Mouse (Mus musculus): ENCODE data around the gene Lyrm9. TPM values are rescaled to one million over a fixed set of nuclear protein-coding genes. Genes with fewer than 3 reads are reported as not detected.
A peak's percentile ranks its signal among the peaks of the same experiment; 100 is the strongest.

Gene Lyrm9
- polyA plus RNA-seq, 1 experiment from 2014 or later, result 12.9 TPM

DNA sequence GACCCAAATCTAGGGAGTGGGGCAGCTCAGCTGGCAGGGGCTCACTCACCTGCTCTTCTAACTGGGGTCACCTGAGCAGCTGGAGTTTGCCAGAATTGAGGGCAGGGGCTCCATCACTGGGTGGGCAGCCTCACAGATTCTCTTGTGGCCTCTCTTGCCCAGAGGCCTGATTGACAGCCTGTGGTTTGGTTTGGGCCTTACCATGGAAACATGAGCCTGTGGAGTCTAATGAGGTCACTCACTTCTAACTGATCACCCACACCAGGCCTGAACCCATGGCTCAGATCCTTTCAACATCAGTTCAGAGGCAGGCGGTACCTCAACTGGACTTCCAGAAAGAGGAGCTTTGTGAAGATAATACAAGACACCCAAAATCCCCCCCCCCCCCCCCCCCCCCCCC is 60.3 kb downstream of the Lyrm9 start:
- ATAC-seq (peak; percentile 56), DNase-seq (no peak)
- no peaks in the 10 kb centered on the region for H3K27me3 ChIP-seq (ENCODE audit: insufficient read depth, low read length)
- no peaks in the 10 kb centered on the region for H3K9me3 ChIP-seq (ENCODE audit: low read length)
- no peak overlapping the region for H3K4me3 ChIP-seq (ENCODE audit: low read depth, low read length)
- no peaks in the 10 kb centered on the region for H3K36me3 ChIP-seq (replicated peaks; ENCODE audit: insufficient read depth, low read length)
- no peak overlapping the region for H3K27ac ChIP-seq (ENCODE audit: low read depth)
- 0 out of 2 replicates have a peak overlapping the region, but pooled peaks have one; percentile 47 for H3K4me2 ChIP-seq (ENCODE audit: low read depth, low read length)
- no peak overlapping the region for H3K9ac ChIP-seq (replicated peaks)
- TF ChIP-seq EP300 (IDR thresholded peaks at IDR 0.05; ENCODE audit: low read depth), result no peak
- no peak for TF ChIP-seq CTCF (IDR thresholded peaks at IDR 0.05; ENCODE audit: low read depth)
- WGBS (ENCODE audit: insufficient replicate concordance), result 58% methylated on average over 1 of the region's 1 CpGs
- peaks cover 9% of the 10 kb centered on the region; the same call in 1 of the 2 replicates for H3K4me1 ChIP-seq (ENCODE audit: insufficient read depth)

DNA sequence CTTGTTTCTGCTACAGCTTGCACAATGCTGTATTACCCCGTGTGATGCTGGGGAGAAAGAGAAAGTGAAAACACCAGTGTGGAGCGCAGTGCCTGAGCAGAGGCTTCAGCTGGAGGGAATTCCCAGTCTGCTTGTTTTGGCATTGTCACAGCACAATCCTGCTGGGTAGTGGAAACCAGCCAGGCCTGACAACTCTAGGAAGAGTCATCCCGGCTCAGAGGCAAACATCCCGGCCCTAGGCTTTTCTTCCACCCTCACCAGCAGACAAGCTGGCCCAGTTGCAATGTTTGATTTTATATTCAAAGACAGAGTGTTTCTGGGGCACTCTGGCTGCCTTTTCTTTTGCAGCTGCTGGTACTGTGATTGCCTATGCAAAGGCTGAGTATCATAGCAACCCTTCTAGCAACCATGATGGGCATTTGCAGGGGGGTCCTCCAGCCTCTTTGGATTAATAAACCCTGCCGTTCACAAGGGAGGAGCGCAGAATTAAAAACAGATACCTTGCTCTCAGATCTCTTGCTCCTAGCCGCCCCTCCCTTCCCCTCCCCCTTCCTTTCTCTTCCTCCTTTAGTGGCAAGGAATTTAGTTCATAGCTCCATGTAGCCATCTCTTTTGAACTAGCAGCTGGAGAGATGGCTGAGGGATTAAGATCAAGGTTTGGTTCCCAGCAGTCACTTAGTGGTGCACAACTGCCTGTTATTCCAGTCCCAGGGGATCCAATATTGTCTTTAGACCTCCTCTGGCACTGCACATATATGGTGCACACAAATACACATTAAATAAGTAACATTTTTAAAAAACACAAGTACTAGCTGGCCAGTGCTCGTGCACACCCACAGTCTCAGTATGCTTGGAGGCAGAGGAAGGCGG is 61.0 kb downstream of the Lyrm9 start:
- Histone ChIP-seq H3K4me1 (ENCODE audit: insufficient read depth) (peaks cover 9% of the 10 kb centered on the region; the same call in 1 of the 2 replicates), H3K27ac (ENCODE audit: low read depth) (no peak overlapping the region), H3K27me3 (ENCODE audit: insufficient read depth, low read length) (no peaks in the 10 kb centered on the region), H3K4me3 (ENCODE audit: low read depth, low read length) (no peak overlapping the region), H3K36me3 (replicated peaks; ENCODE audit: insufficient read depth, low read length) (no peaks in the 10 kb centered on the region), H3K4me2 (ENCODE audit: low read depth, low read length) (peak overlapping the region; percentile 47), H3K9me3 (ENCODE audit: low read length) (no peaks in the 10 kb centered on the region), H3K9ac (replicated peaks) (no peak overlapping the region)
- WGBS (ENCODE audit: insufficient replicate concordance), result 60% methylated on average over 9 of the region's 9 CpGs
- no peak for TF ChIP-seq CTCF (IDR thresholded peaks at IDR 0.05; ENCODE audit: low read depth)
- TF ChIP-seq EP300 (IDR thresholded peaks at IDR 0.05; ENCODE audit: low read depth), result no peak
- ATAC-seq (peak; percentile 96), DNase-seq (peak; percentile 54)

DNA sequence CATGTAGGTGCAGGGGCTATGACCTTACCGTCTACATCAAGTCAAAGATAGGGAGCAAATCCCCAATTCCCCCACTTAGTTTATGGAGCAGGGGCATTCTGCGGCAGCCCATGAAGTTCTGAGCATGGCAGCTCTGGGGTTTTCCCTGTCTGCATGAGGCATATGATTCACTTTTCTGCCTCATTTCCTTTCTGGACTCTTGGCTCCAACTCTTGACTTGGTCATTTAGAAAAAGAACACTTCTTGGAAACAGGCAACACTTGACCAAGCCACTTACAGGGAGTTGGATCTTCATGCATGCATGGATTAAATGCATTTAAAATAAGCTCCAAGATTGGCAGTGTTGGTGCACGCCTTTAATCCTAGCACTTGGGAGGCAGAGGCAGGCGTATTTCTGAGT is 62.8 kb downstream of the Lyrm9 start:
- Histone ChIP-seq H3K36me3 (replicated peaks; ENCODE audit: insufficient read depth, low read length) (no peaks in the 10 kb centered on the region), H3K9ac (replicated peaks) (no peak overlapping the region), H3K4me2 (ENCODE audit: low read depth, low read length) (no peak overlapping the region), H3K4me1 (ENCODE audit: insufficient read depth) (peaks cover 9% of the 10 kb centered on the region; the same call in 1 of the 2 replicates), H3K9me3 (ENCODE audit: low read length) (no peaks in the 10 kb centered on the region), H3K27ac (ENCODE audit: low read depth) (no peak overlapping the region), H3K4me3 (ENCODE audit: low read depth, low read length) (no peak overlapping the region), H3K27me3 (ENCODE audit: insufficient read depth, low read length) (no peaks in the 10 kb centered on the region)
- 70% methylated on average over 4 of the region's 4 CpGs for WGBS (ENCODE audit: insufficient replicate concordance)
- no peak for TF ChIP-seq CTCF (IDR thresholded peaks at IDR 0.05; ENCODE audit: low read depth)
- ATAC-seq (no peak), DNase-seq (no peak)

Other genes starting within 250 kb of the Lyrm9 start
- 5.2 and 6.1 TPM in 2 replicates for gene Nlk, start 129.2 kb upstream of the Lyrm9 start, polyA plus RNA-seq (2015; fragmentation: Nextera tagmentation; extraction: Ambion mirVana)
- 19.0 and 20.1 TPM in 2 replicates for gene Ccnq, start 74.9 kb upstream of the Lyrm9 start, polyA plus RNA-seq (2015; fragmentation: Nextera tagmentation; extraction: Ambion mirVana)
- not detected in 2 replicates for gene Nos2, start 94.2 kb downstream of the Lyrm9 start, polyA plus RNA-seq (2015; fragmentation: Nextera tagmentation; extraction: Ambion mirVana)
- gene Lgals9, start 158.4 kb downstream of the Lyrm9 start, polyA plus RNA-seq (2015; fragmentation: Nextera tagmentation; extraction: Ambion mirVana), result 361 and 373 TPM in 2 replicates